Mouse (Mus musculus) forebrain, embryonic 13.5 days (tissue): Measurements from ENCODE around the gene Arhgap29. TPM values are rescaled to one million over a fixed set of nuclear protein-coding genes. Genes with fewer than 3 reads are reported as not detected.

Source experiments
- ATAC-seq: fragments of 200-750 bp; cut with Nextera tagmentation; 2 replicates; pipeline ENCODE4 v1.8.0; 2017
- H3K27ac ChIP-seq: fragments of 300-500 bp; sonication (generic); 2 replicates; pipeline ENCODE4 v1.5.1; 2015; ENCODE audit warnings: inconsistent platforms, mild to moderate bottlenecking, moderate library complexity
- H3K27me3 ChIP-seq: fragments of 300-500 bp; sonication (generic); 2 replicates; pipeline ENCODE4 v1.6.1; 2015; ENCODE audit warnings: mild to moderate bottlenecking, inconsistent platforms
- H3K36me3 ChIP-seq: fragments of 300-500 bp; sonication (generic); 2 replicates; pipeline ENCODE4 v1.6.1; 2015; ENCODE audit warnings: mild to moderate bottlenecking, inconsistent platforms; ENCODE audit not compliant: poor library complexity, severe bottlenecking
- H3K4me1 ChIP-seq: fragments of 300-500 bp; sonication (generic); 2 replicates; pipeline ENCODE4 v1.6.1; 2015; ENCODE audit warnings: inconsistent platforms
- H3K4me2 ChIP-seq: fragments of 300-500 bp; sonication (generic); 2 replicates; pipeline ENCODE4 v1.6.1; 2015; ENCODE audit warnings: inconsistent platforms, mild to moderate bottlenecking, moderate library complexity
- H3K4me3 ChIP-seq: fragments of 300-500 bp; sonication (generic); 2 replicates; pipeline ENCODE4 v1.5.1; 2015; ENCODE audit warnings: mild to moderate bottlenecking, inconsistent platforms
- H3K9ac ChIP-seq: fragments of 300-500 bp; sonication (generic); 2 replicates; pipeline ENCODE4 v1.6.1; 2015; ENCODE audit warnings: mild to moderate bottlenecking, inconsistent platforms
- H3K9me3 ChIP-seq: fragments of 300-500 bp; sonication (generic); replicated peaks from 2 replicates; pipeline ENCODE4 v1.6.1; 2016; ENCODE audit warnings: inconsistent platforms
- WGBS: fragments of 180-500 bp; shearing (Covaris S2); methylation state at CpG from one replicate; pipeline ENCODE4 v1.1.7; 2015; 5-methylcytosine and 5-hydroxymethylcytosine counted together
- polyA plus RNA-seq: library from polyadenylated mRNA; unstranded; fragments of >200 nt; fragmentation: Nextera tagmentation; extraction: Ambion mirVana; gene quantifications from 2 replicates; pipeline ENCODE4 v1.2.1, GENCODE M21; 2015

Arhgap29 gene
- polyA plus RNA-seq, 1 experiment from 2014 or later, result 11.5 TPM

DNA sequence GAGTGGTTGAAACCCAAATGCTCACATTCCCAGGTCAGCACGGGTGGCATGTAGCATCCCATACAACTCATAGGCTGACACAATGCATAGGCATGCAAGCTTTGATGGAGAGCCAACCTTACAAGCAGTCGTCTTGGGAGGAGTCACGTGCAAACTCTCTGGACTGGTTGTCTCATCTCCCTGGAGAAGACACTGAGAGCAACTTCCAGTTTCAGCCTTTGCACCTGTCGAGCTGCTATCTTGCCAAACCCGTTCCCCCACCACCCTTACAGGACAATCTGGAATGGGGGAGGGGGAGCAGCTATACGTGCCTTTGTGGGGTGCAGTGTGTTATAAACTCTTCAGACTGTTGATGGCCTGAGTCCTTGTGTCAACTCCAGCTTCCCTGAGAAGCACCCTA is 96.8 kb downstream of the Arhgap29 start:
- Histone ChIP-seq H3K9ac (no peak overlapping the region), H3K36me3 (no peaks in the 10 kb centered on the region), H3K27ac (no peak overlapping the region), H3K4me3 (no peak overlapping the region), H3K4me2 (no peak overlapping the region), H3K9me3 (no peaks in the 10 kb centered on the region), H3K4me1 (peaks cover 49% of the 10 kb centered on the region), H3K27me3 (peaks cover 86% of the 10 kb centered on the region)
- ATAC-seq, result no peak
- WGBS, result 51% methylated on average over 6 of the region's 6 CpGs

DNA sequence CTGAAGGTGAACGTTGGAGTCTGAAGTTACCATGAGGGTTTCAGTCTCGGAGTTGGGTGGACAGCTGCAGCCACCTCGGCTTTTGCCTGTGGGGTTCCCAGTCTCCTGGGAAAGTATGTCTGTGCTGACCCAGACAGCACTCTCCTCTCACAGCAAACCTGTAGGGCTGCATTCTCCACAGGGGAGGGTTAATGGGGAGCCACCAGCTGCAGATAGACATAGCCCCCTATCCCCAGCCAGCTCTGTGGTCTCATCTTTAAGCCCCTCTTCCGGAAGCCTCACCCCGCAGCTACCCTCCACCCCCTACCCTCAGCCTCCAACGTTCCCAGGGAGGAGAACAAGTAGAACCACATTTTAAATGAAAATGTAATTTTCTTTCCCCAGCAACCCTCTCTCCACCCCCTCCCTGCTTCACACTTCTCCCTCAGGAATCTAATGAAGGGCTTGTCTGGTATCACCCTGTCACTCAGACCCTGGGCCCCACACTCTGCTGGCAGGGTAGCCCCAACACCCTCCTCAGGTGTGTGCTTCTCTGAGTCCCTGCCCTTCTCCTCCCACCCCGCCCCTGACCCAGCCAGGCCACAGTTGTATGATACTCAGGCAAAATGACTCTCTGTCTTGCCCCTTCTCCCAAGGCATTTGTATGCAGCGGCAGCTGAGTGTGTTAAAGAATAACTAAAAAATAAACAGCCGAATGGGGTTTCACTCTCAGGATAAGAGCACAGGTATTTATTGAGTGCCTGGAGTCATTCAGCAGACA is 106.3 kb downstream of the Arhgap29 start:
- no peak overlapping the region for H3K27ac ChIP-seq
- no peaks in the 10 kb centered on the region for H3K9me3 ChIP-seq
- no peak overlapping the region for H3K4me3 ChIP-seq
- H3K27me3 ChIP-seq, result peaks cover 12% of the 10 kb centered on the region; the same call in 1 of the 2 replicates
- H3K9ac ChIP-seq, result no peak overlapping the region
- ATAC-seq, result no peak
- no peak overlapping the region for H3K4me2 ChIP-seq
- H3K4me1 ChIP-seq, result no peaks in the 10 kb centered on the region
- no peaks in the 10 kb centered on the region for H3K36me3 ChIP-seq
- WGBS, result 74% methylated on average over 9 of the region's 9 CpGs

DNA sequence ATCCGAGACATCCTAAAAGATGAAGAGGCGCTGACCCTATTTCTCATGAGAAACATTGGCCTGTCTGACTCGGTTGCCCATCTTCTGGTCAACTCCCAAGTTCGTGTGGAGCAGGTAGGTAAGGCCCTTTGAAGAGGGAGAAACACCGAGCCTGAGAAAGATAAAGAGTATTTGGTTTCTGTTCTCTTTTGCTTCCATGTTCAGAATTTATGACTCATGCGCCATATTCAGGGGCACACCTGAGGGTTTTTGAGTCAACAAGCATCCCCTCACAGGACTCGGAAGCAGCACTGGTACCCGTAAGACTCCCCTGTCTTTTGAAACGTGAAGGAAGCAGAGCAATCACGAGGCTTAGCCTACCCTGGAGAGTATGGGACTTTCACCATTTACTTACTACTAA is 110.2 kb downstream of the Arhgap29 start:
- H3K4me3 ChIP-seq, result no peak overlapping the region
- no peaks in the 10 kb centered on the region for H3K4me1 ChIP-seq
- H3K9ac ChIP-seq, result no peak overlapping the region
- no peak overlapping the region for H3K27ac ChIP-seq
- ATAC-seq, result no peak
- H3K36me3 ChIP-seq, result no peaks in the 10 kb centered on the region
- no peak overlapping the region for H3K4me2 ChIP-seq
- WGBS, result 88% methylated on average over 10 of the region's 10 CpGs
- H3K27me3 ChIP-seq, result no peaks in the 10 kb centered on the region
- no peaks in the 10 kb centered on the region for H3K9me3 ChIP-seq

GRCm38 (mm10) chr3:122064556-122065410 is 112.4 kb downstream of the Arhgap29 start:
- WGBS, result 87% methylated on average over 13 of the region's 13 CpGs
- Histone ChIP-seq H3K4me3 (no peak overlapping the region), H3K4me1 (no peaks in the 10 kb centered on the region), H3K27me3 (no peaks in the 10 kb centered on the region), H3K36me3 (no peaks in the 10 kb centered on the region), H3K4me2 (no peak overlapping the region), H3K9ac (no peak overlapping the region), H3K9me3 (no peaks in the 10 kb centered on the region), H3K27ac (no peak overlapping the region)
- no peak for ATAC-seq

Other genes starting within 250 kb of the Arhgap29 start
- gene F3, start 229.0 kb upstream of the Arhgap29 start, polyA plus RNA-seq, result 6.6 and 8.4 TPM in 2 replicates
- gene Abcd3, start 137.2 kb upstream of the Arhgap29 start, polyA plus RNA-seq, result 60.1 and 64.1 TPM in 2 replicates
- 0.72 and 0.92 TPM in 2 replicates for gene Abca4, start 91.9 kb downstream of the Arhgap29 start, polyA plus RNA-seq